Comparison of ENCODE assay signal across 32 mouse cellular contexts in the genomic region with DNA sequence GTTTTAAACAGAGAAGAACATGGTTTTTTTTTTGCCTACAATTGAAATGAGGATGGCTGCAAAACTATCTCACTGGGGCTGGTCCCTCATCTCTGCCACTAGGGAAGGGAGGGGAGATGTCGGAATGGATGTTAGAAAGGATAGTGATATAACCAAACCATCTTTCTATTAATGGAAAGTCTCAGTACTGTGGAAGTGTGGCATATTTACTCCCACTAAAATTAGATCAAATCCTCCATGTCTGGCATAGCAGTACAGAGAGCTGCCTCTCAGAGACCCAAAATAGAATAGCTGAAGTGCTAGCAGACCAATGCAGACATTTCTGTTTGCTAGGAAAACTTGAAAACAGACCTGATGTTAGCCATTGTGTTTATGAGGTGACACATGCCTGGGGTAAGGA. TPM values are rescaled to one million over a fixed set of nuclear protein-coding genes. Genes with fewer than 3 reads are reported as not detected.
DNase-seq lines count a peak whose midpoint lies in the region; ATAC-seq lines count a peak whose summit lies in the region.
"Had no signal": no experiment of that assay in that cellular context is flagged by ENCODE, and none has a peak within 500 bp of the region (broad histone marks: within the 10 kb centered on the region; RNA-seq: fewer than 3 reads in every experiment).

No protein-coding gene starts in this region.

- 53% methylated on average over 1 of the region's 1 CpGs for WGBS in heart, embryonic 15.5 days
- WGBS in hindbrain, embryonic 14.5 days: 82% methylated on average over 1 of the region's 1 CpGs

- intact Hi-C loops in heart, postnatal 14 days (cut with DNase I): no loop called here

- peak; percentile 11 to 12 for DNase-seq in heart, adult 18-20 months
- DNase-seq in heart, postnatal 14 days: no peak
- DNase-seq in right cerebral cortex, adult 18-20 months: peak; percentile 9
- no peak for DNase-seq in right cerebral cortex, postnatal 36 days (ENCODE audit: low spot score in 2 of 2)
- DNase-seq in adrenal gland, postnatal 25 days: no peak
- DNase-seq in hindbrain, embryonic 14.5 days (ENCODE audit: low spot score): no peak
- DNase-seq: adrenal gland, postnatal 36 days; B cell, adult 2 months; cerebellum, adult 2 months; cerebellum, postnatal 14 days; kidney, adult 18-20 months; kidney, postnatal 25 days; thymus, postnatal 14 days had no signal

- H3K9ac ChIP-seq in heart, embryonic 15.5 days: no peak overlapping the region
- H3K9ac ChIP-seq in hindbrain, embryonic 14.5 days: no peak overlapping the region
- H3K9ac ChIP-seq: forebrain, embryonic 12.5 days; hindbrain, embryonic 15.5 days; kidney, embryonic 15.5 days; limb, embryonic 13.5 days; lung, embryonic 15.5 days; neural tube, embryonic 12.5 days had no signal

- H3K9me3 ChIP-seq in heart, embryonic 15.5 days (replicated peaks): no peaks in the 10 kb centered on the region
- H3K9me3 ChIP-seq in hindbrain, embryonic 14.5 days (ENCODE audit: control insufficient read depth, low read length): no peaks in the 10 kb centered on the region
- H3K9me3 ChIP-seq: forebrain, embryonic 12.5 days; hindbrain, embryonic 15.5 days; kidney, embryonic 15.5 days; limb, embryonic 13.5 days; lung, embryonic 15.5 days; midbrain, embryonic 10.5 days; neural tube, embryonic 12.5 days had no signal

- peak overlapping the region; percentile 72 for H3K27ac ChIP-seq in heart, embryonic 15.5 days
- no peak overlapping the region for H3K27ac ChIP-seq in hindbrain, embryonic 14.5 days
- H3K27ac ChIP-seq: forebrain, embryonic 12.5 days; hindbrain, embryonic 15.5 days; kidney, embryonic 15.5 days; limb, embryonic 13.5 days; lung, embryonic 15.5 days; midbrain, embryonic 10.5 days; neural tube, embryonic 12.5 days had no signal

- no peak overlapping the region for H3K4me2 ChIP-seq in heart, embryonic 15.5 days
- no peak overlapping the region for H3K4me2 ChIP-seq in hindbrain, embryonic 14.5 days (replicated peaks)
- H3K4me2 ChIP-seq: forebrain, embryonic 12.5 days; hindbrain, embryonic 15.5 days; kidney, embryonic 15.5 days; limb, embryonic 13.5 days; liver, embryonic 11.5 days; lung, embryonic 15.5 days; neural tube, embryonic 12.5 days had no signal

- no peaks in the 10 kb centered on the region for H3K36me3 ChIP-seq in heart, embryonic 15.5 days
- no peaks in the 10 kb centered on the region for H3K36me3 ChIP-seq in hindbrain, embryonic 14.5 days (replicated peaks; ENCODE audit: control insufficient read depth, insufficient read depth)
- H3K36me3 ChIP-seq: forebrain, embryonic 12.5 days; hindbrain, embryonic 15.5 days; kidney, embryonic 15.5 days; limb, embryonic 13.5 days; lung, embryonic 15.5 days; midbrain, embryonic 10.5 days; neural tube, embryonic 12.5 days had no signal

- no peak for ATAC-seq in heart, embryonic 15.5 days (replicated peaks; ENCODE audit: insufficient number of reproducible peaks, insufficient read depth, low FRiP score, low read depth)
- no peak for ATAC-seq in hindbrain, embryonic 14.5 days (ENCODE audit: low FRiP score)
- ATAC-seq: inflammation-experienced regulatory T-cells, adult 6 months had no signal

- no peak overlapping the region for H3K4me3 ChIP-seq in heart, embryonic 15.5 days
- no peak overlapping the region for H3K4me3 ChIP-seq in hindbrain, embryonic 14.5 days (replicated peaks; ENCODE audit: low read length)
- H3K4me3 ChIP-seq: erythroblast, embryonic 14.5 days; forebrain, embryonic 12.5 days; hindbrain, embryonic 15.5 days; kidney, embryonic 15.5 days; limb, embryonic 13.5 days; lung, embryonic 15.5 days; midbrain, embryonic 10.5 days; myocyte; neural tube, embryonic 12.5 days had no signal

- H3K27me3 ChIP-seq in heart, embryonic 15.5 days: no peaks in the 10 kb centered on the region
- no peaks in the 10 kb centered on the region for H3K27me3 ChIP-seq in hindbrain, embryonic 14.5 days (ENCODE audit: control insufficient read depth, insufficient read depth, low read length)
- H3K27me3 ChIP-seq: forebrain, embryonic 12.5 days; hindbrain, embryonic 15.5 days; kidney, embryonic 15.5 days; limb, embryonic 13.5 days; lung, embryonic 15.5 days; neural tube, embryonic 12.5 days had no signal

- 0 out of 2 replicates have a peak, but pooled peaks cover 2% of the 10 kb centered on the region for H3K4me1 ChIP-seq in heart, embryonic 15.5 days (replicated peaks)
- H3K4me1 ChIP-seq in hindbrain, embryonic 14.5 days (replicated peaks; ENCODE audit: control insufficient read depth, insufficient read depth, low read length): no peaks in the 10 kb centered on the region
- H3K4me1 ChIP-seq: forebrain, embryonic 12.5 days; hindbrain, embryonic 15.5 days; kidney, embryonic 15.5 days; limb, embryonic 13.5 days; lung, embryonic 15.5 days; midbrain, embryonic 10.5 days; neural tube, embryonic 12.5 days had no signal

RNA-seq across cellular contexts. Expression of gene Slc35f4, which starts 30.7 kb away (rescaled TPM):
- not detected for total RNA-seq in heart, adult 18-20 months (2021)
- total RNA-seq in heart, postnatal 14 days (2021): not detected
- polyA plus RNA-seq in heart, embryonic 15.5 days (2015; fragmentation: Nextera tagmentation; extraction: Ambion mirVana): 0.13 TPM in 1 of 2 replicates, not detected in the other
- total RNA-seq in adrenal gland, postnatal 25 days (2021): not detected in 2 replicates
- polyA plus RNA-seq in hindbrain, embryonic 14.5 days (2014; fragmentation: Nextera tagmentation; extraction: Ambion mirVana): 20.8 and 25.5 TPM in 2 replicates
- total RNA-seq: adrenal gland, adult 18-20 months; adrenal gland, postnatal 36 days; gastrocnemius, adult 8-10 months; gastrocnemius, postnatal 4 days; hematopoietic stem cell, adult 5-6 weeks; megakaryocyte progenitor cell, adult 5-6 weeks had no signal
- polyA plus RNA-seq: erythroblast, embryonic 14.5 days; inflammation-experienced regulatory T-cells, adult 6 months; liver, embryonic 16.5 days; lung, embryonic 15.5 days; myocyte; small intestine, adult 2 months had no signal

Comparison
In these comparisons a context has a peak if more than half of its experiments do, and no peak if none do; other contexts are left out.
1. DNase-seq: peak in heart, adult 18-20 months (2 of 2) and right cerebral cortex, adult 18-20 months (single experiment); none in heart, postnatal 14 days (0 of 2), right cerebral cortex, postnatal 36 days (0 of 2), adrenal gland, postnatal 25 days (single experiment) and hindbrain, embryonic 14.5 days (single experiment).